Mouse (Mus musculus) myocyte (in vitro differentiated cells): ENCODE measurements around the gene Epha4.

Experiments
- MAX ChIP-seq: IDR thresholded peaks from one replicate; pipeline ENCODE4 v1.6.1; 2011; ENCODE audit warnings: low read depth, mild to moderate bottlenecking, control low read depth
- POLR2A ChIP-seq: IDR thresholded peaks from one replicate; pipeline ENCODE4 v1.6.1; 2011; ENCODE audit warnings: low read depth, mild to moderate bottlenecking, control low read depth, moderate library complexity; ENCODE audit not compliant: insufficient read length
- TCF12 ChIP-seq: IDR thresholded peaks from one replicate; pipeline ENCODE4 v1.6.1; 2011; ENCODE audit warnings: mild to moderate bottlenecking, control low read depth; ENCODE audit not compliant: poor library complexity, insufficient read depth, severe bottlenecking

GRCm38 (mm10) chr1:77346459-77346858 is 168.4 kb downstream of the Epha4 start:
- TF ChIP-seq TCF12 (no peak), POLR2A (no peak), MAX (no peak)
